ENCODE assay signal across 19 mouse cellular contexts in the genomic region with DNA sequence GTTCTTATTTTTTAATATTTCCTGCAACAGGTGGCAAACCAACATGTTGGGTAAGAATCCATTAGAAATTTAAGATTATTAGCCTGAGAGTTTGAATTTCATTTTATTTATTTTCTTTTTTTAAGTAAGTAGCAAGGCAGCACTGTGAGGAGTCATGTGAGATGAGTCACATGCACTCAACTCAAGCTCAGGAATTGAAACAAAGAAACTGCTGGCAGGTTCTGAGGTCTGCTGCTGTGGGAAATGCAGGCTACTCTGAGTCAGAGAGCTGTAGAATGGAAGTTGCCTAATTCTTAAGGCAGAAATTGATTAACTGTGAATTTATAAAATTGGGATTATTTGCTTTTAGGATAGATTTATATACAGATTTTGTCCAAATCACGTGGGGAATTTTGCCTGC. TPM values are rescaled to one million over a fixed set of nuclear protein-coding genes. Genes with fewer than 3 reads are reported as not detected.
A peak's percentile ranks its signal among the peaks of the same experiment; 100 is the strongest.
DNase-seq lines count a peak whose midpoint lies in the region; TF ChIP-seq lines count a peak whose summit lies in the region.
"Had no signal": no experiment of that assay in that cellular context is flagged by ENCODE, and none has a peak within 500 bp of the region (broad histone marks: within the 10 kb centered on the region; RNA-seq: fewer than 3 reads in every experiment).

No protein-coding gene starts in this region.

- H3K4me2 ChIP-seq in CH12.LX (ENCODE audit: insufficient read depth, low read depth, poor library complexity, severe bottlenecking): no peak overlapping the region
- H3K4me2 ChIP-seq: embryonic facial prominence, embryonic 15.5 days; forebrain, embryonic 12.5 days; liver, embryonic 15.5 days; midbrain, embryonic 15.5 days had no signal

- in situ Hi-C loops in CH12.LX (cut with MboI; ENCODE audit: low pct_ligation_motif_present, low pct_unique_long_range_greater_than_20kb, low sequenced_read_pairs): no loop called here

- H3K9me3 ChIP-seq in CH12.LX (replicated peaks; ENCODE audit: low read length): no peaks in the 10 kb centered on the region
- H3K9me3 ChIP-seq: embryonic facial prominence, embryonic 15.5 days; forebrain, embryonic 12.5 days; liver, embryonic 15.5 days had no signal

- no peak for TF ChIP-seq POLR2A in lung, adult 2 months (IDR thresholded peaks at IDR 0.05; ENCODE audit: borderline replicate concordance, extremely low read depth, low read depth, low read length)
- TF ChIP-seq POLR2A in CH12.LX (IDR thresholded peaks at IDR 0.05; ENCODE audit: low read depth, low read length): no peak

- dilution Hi-C loops in CH12.LX (cut with MboI; ENCODE audit: extremely low pct_ligation_motif_present, extremely low pct_unique_long_range_greater_than_20kb, low sequenced_read_pairs): no loop called here

- no peak for TF ChIP-seq RAD21 in CH12.LX (IDR thresholded peaks at IDR 0.05; ENCODE audit: low read depth, low read length)

- no peak overlapping the region for H3K4me3 ChIP-seq in lung, adult 2 months (replicated peaks; ENCODE audit: extremely low read depth, low read depth, low read length)
- no peak overlapping the region for H3K4me3 ChIP-seq in CH12.LX (replicated peaks in 1 of 3; ENCODE audit: low read depth in 2 of 3, low read length in 2 of 3, poor library complexity in 1 of 3)
- no peak overlapping the region for H3K4me3 ChIP-seq in layer of hippocampus, adult 2 months
- H3K4me3 ChIP-seq: embryonic facial prominence, embryonic 15.5 days; forebrain, embryonic 12.5 days; heart, adult 2 months; liver, embryonic 15.5 days; midbrain, embryonic 15.5 days had no signal

- no peak for TF ChIP-seq CTCF in lung, adult 2 months (IDR thresholded peaks at IDR 0.05; ENCODE audit: insufficient read depth, low read length)
- no peak for TF ChIP-seq CTCF in CH12.LX (conservative IDR thresholded peaks at IDR 0.05 in 1 of 2, IDR thresholded peaks at IDR 0.05 in 1 of 2; ENCODE audit: low read depth in 2 of 2, low read length in 2 of 2)
- TF ChIP-seq CTCF in layer of hippocampus, adult 2 months (conservative IDR thresholded peaks at IDR 0.05): no peak

- no peak overlapping the region for H3K27ac ChIP-seq in CH12.LX (ENCODE audit: insufficient read depth, low read depth)
- no peak overlapping the region for H3K27ac ChIP-seq in layer of hippocampus, adult 2 months
- H3K27ac ChIP-seq: embryonic facial prominence, embryonic 15.5 days; forebrain, embryonic 12.5 days; heart, adult 2 months; liver, embryonic 15.5 days; midbrain, embryonic 15.5 days had no signal

- no peaks in the 10 kb centered on the region for H3K27me3 ChIP-seq in CH12.LX (replicated peaks)
- H3K27me3 ChIP-seq: embryonic facial prominence, embryonic 15.5 days; forebrain, embryonic 12.5 days; liver, embryonic 15.5 days; midbrain, embryonic 15.5 days had no signal

- TF ChIP-seq EP300 in CH12.LX (IDR thresholded peaks at IDR 0.05; ENCODE audit: low read length): no peak

- H3K4me1 ChIP-seq in lung, adult 2 months (ENCODE audit: control insufficient read depth, insufficient read depth, low read length): no peaks in the 10 kb centered on the region; the same call in 1 of the 2 replicates
- H3K4me1 ChIP-seq in CH12.LX (ENCODE audit: control insufficient read depth in 1 of 2, insufficient read depth in 2 of 2): no peaks in the 10 kb centered on the region
- H3K4me1 ChIP-seq: embryonic facial prominence, embryonic 15.5 days; forebrain, embryonic 12.5 days; liver, embryonic 15.5 days; midbrain, embryonic 15.5 days had no signal

- no peak overlapping the region for H3K9ac ChIP-seq in CH12.LX (ENCODE audit: insufficient read depth, low read depth)
- H3K9ac ChIP-seq: embryonic facial prominence, embryonic 15.5 days; forebrain, embryonic 12.5 days; liver, embryonic 15.5 days; midbrain, embryonic 15.5 days had no signal

- DNase-seq in lung, adult 18-20 months: peak; percentile 35 to 48
- no peak for DNase-seq in lung, adult 2 months
- DNase-seq in CH12.LX (ENCODE audit: extremely low read depth) (no peak), adipocyte (ENCODE audit: low spot score) (peak; percentile 64)
- DNase-seq in lung, postnatal 36 days: peak; percentile 60
- no peak for DNase-seq in layer of hippocampus, adult 2 months (ENCODE audit: low spot score in 2 of 2)
- no peak for DNase-seq in cerebellum, postnatal 4 days (ENCODE audit: low spot score in 2 of 2)
- DNase-seq in gastrocnemius, adult 8-10 months (ENCODE audit: low spot score in 2 of 2): no peak
- DNase-seq: cerebellum, adult 9-11 months; embryo, embryonic 11 days; heart, adult 2 months; kidney, adult 8-10 months; kidney, postnatal 25 days; right cerebral cortex, postnatal 25 days had no signal

- no peaks in the 10 kb centered on the region for H3K36me3 ChIP-seq in CH12.LX (replicated peaks in 1 of 2; ENCODE audit: control insufficient read depth in 1 of 2, insufficient read depth in 1 of 2, low read length in 1 of 2)
- H3K36me3 ChIP-seq: embryonic facial prominence, embryonic 15.5 days; forebrain, embryonic 12.5 days; liver, embryonic 15.5 days; midbrain, embryonic 15.5 days had no signal

- 70% methylated on average over 1 of the region's 1 CpGs for WGBS in lung, adult 2 months

- H3K79me2 ChIP-seq in CH12.LX (replicated peaks; ENCODE audit: control insufficient read depth, extremely low read depth, insufficient read depth, poor library complexity, severe bottlenecking): no peaks in the 10 kb centered on the region

TF ChIP-seq in CH12.LX, 34 proteins besides CTCF, POLR2A, EP300 and RAD21:
- TF ChIP-seq BHLHE40 (IDR thresholded peaks at IDR 0.05; ENCODE audit: low read depth, low read length) (peak; percentile 60), UBTF (IDR thresholded peaks at IDR 0.05; ENCODE audit: low read depth, low read length) (no peak), TBP (conservative IDR thresholded peaks at IDR 0.05; ENCODE audit: low read depth, low read length) (no peak), MEF2A (IDR thresholded peaks at IDR 0.05; ENCODE audit: borderline replicate concordance, low read depth, low read length) (no peak), USF2 (conservative IDR thresholded peaks at IDR 0.05; ENCODE audit: low read depth, low read length) (no peak)
TF ChIP-seq in CH12.LX: peak in this region for 1.

RNA-seq across cellular contexts. Expression of a gene that starts 27.4 kb away (rescaled TPM):
- 20.0 and 26.0 TPM in 2 replicates for polyA plus RNA-seq in lung, adult 2 months (2012; rRNA removed)
- total RNA-seq in CH12.LX (2012; rRNA removed): 3.1 and 4.1 TPM in 2 replicates
- 4.1 and 4.3 TPM in 2 replicates for total RNA-seq in CH12.LX (2014; rRNA removed)
- polyA plus RNA-seq in CH12.LX (2012; ENCODE audit: insufficient read length, low read depth): 3.7 and 6.1 TPM in 2 replicates
- total RNA-seq in layer of hippocampus, adult 2 months (2021): 10 to 100 TPM; 91.8 to 98.5 TPM
- 100 to 1,000 TPM; 285 to 320 (median 302) TPM for total RNA-seq in gastrocnemius, adult 8-10 months (2022)

RNA-seq across cellular contexts. Expression of a gene that starts 27.6 kb away (rescaled TPM):
- 53.8 and 63.5 TPM in 2 replicates for polyA plus RNA-seq in lung, adult 2 months (2012; rRNA removed)
- total RNA-seq in CH12.LX (2012; rRNA removed): 44.0 and 50.6 TPM in 2 replicates
- 55.8 and 69.2 TPM in 2 replicates for total RNA-seq in CH12.LX (2014; rRNA removed)
- polyA plus RNA-seq in CH12.LX (2012; ENCODE audit: insufficient read length, low read depth): 32.3 and 32.5 TPM in 2 replicates
- 100 to 1,000 TPM; 122 to 126 TPM for total RNA-seq in layer of hippocampus, adult 2 months (2021)
- total RNA-seq in gastrocnemius, adult 8-10 months (2022): 100 to 1,000 TPM; 273 to 322 (median 311) TPM

RNA-seq across cellular contexts. Expression of a gene that starts 52.1 kb away (rescaled TPM):
- polyA plus RNA-seq in lung, adult 2 months (2012; rRNA removed): 0.08 and 0.14 TPM in 2 replicates
- total RNA-seq in CH12.LX (2012; rRNA removed) (0.13 TPM in 1 of 2 replicates, not detected in the other), CH12.LX (2014; rRNA removed) (not detected in 2 replicates)
- polyA plus RNA-seq in CH12.LX (2012; ENCODE audit: insufficient read length, low read depth): not detected in 2 replicates
- total RNA-seq in layer of hippocampus, adult 2 months (2021): under 1 TPM; 0.33 to 0.39 TPM
- not detected for total RNA-seq in gastrocnemius, adult 8-10 months (2022)
- polyA plus RNA-seq: embryonic facial prominence, embryonic 15.5 days; heart, embryonic 16.5 days had no signal

Comparison
In these comparisons a context has a peak if more than half of its experiments do, and no peak if none do; other contexts are left out.
1. DNase-seq: peak in lung, adult 18-20 months (2 of 2), adipocyte (single experiment) and lung, postnatal 36 days (single experiment); none in lung, adult 2 months (single experiment), CH12.LX (single experiment), layer of hippocampus, adult 2 months (0 of 2), cerebellum, postnatal 4 days (0 of 2) and gastrocnemius, adult 8-10 months (0 of 2).
2. RNA of a gene that starts 27.4 kb away (total RNA-seq): 285 to 320 TPM in gastrocnemius, adult 8-10 months and 91.8 to 98.5 TPM in layer of hippocampus, adult 2 months; 3.1 to 4.3 TPM in CH12.LX; every median in the first group is over 10 times any median in the second.